Mouse (Mus musculus): ENCODE results near the gene Pianp. TPM values are rescaled to one million over a fixed set of nuclear protein-coding genes. Genes with fewer than 3 reads are reported as not detected.

Pianp gene
- polyA plus RNA-seq, 1 experiment = 104 TPM

DNA sequence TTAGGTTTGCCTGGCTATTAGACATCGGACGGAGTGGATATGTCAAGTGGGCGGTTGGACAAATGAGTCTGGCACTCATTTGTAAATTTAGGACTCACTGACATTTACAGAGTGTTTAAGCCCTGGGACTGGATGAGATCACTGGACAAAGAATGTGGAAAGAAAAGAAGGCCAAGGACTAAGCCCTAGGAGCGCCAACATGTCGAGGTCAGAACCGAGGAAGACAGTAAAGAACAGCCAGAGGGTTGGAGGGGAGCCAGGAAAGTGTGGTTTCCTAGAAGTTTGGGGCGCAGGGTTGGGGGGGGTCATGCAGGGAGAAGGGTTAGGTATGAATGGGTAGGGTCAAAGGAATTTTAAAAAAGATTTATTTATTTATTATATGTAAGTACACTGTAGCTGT lies 1.2 kb upstream of the Pianp start:
- Histone ChIP-seq H3K4me1 (ENCODE audit: control insufficient read depth, insufficient read depth, low read length) (0 out of 2 replicates have a peak, but pooled peaks cover 10% of the 10 kb centered on the region), H3K27ac (ENCODE audit: insufficient read depth, low read length) (no peak overlapping the region), H3K4me3 (replicated peaks; ENCODE audit: insufficient read depth, low read depth, low read length) (no peak overlapping the region), H3K27me3 (ENCODE audit: control insufficient read depth, insufficient read depth, low read length) (no peaks in the 10 kb centered on the region)
- WGBS = 66% methylated on average over 7 of the region's 7 CpGs
- no peak for DNase-seq
- TF ChIP-seq CTCF (IDR thresholded peaks at IDR 0.05; ENCODE audit: borderline replicate concordance, insufficient read depth, low read depth, low read length) = no peak
- TF ChIP-seq POLR2A (IDR thresholded peaks at IDR 0.05; ENCODE audit: borderline replicate concordance, insufficient read depth, low read length) = no peak

DNA sequence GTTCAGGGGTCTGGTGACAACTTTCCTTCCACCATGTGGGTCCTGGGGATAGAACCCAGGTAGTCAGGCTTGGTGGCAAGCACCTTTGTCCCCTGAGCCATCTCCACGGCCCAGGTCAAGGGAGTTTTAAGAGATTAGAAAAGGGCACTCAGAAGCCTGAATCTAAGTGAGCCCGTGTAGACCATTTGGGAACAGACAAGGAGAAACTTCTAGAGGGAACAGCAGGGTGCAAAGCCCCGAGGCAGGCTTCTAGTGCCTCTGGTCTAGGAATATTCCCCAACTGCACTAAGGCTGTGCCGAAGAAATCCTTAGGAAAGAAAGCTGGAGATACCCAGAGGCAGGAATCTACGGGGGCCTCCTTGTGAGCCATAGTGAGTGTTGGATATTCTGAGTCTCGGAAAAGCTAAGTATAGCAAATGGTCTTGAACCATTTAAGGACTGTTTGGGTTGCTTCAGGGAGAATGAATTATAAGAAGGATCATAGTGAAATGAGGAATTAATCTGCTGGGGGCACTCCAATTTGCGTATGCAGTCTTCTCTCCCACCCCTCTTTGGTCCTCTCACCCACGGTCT lies 577 bp upstream of the Pianp start:
- WGBS = 48% methylated on average over 8 of the region's 8 CpGs
- H3K4me1 ChIP-seq (ENCODE audit: control insufficient read depth, insufficient read depth, low read length) = 0 out of 2 replicates have a peak, but pooled peaks cover 10% of the 10 kb centered on the region
- no peak for DNase-seq
- peak overlapping the region; percentile 47 for H3K27ac ChIP-seq (ENCODE audit: insufficient read depth, low read length)
- H3K27me3 ChIP-seq (ENCODE audit: control insufficient read depth, insufficient read depth, low read length) = no peaks in the 10 kb centered on the region
- H3K4me3 ChIP-seq (replicated peaks; ENCODE audit: insufficient read depth, low read depth, low read length) = peak overlapping the region; percentile 62
- no peak for TF ChIP-seq POLR2A (IDR thresholded peaks at IDR 0.05; ENCODE audit: borderline replicate concordance, insufficient read depth, low read length)
- no peak for TF ChIP-seq CTCF (IDR thresholded peaks at IDR 0.05; ENCODE audit: borderline replicate concordance, insufficient read depth, low read depth, low read length)

DNA sequence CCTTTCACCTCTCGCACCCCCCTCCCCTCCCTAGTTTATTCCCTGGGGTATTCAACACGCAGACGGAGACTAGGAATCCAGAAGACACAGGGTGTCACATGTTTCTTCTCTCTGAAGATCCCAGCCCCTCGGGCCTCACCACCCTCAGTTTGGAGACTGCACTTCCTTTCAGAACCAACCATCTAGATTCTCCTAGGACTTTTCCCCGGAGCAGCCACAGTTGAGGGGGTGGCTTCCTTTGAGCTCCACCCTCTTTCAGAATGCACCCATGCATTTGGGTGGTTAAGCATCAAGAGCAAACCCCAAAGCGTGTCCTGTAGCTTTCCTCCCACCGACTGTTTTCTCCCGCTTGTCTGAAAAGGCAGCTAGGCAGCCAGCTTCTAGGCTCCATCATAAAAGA lies 1.6 kb downstream of the Pianp start:
- no peak overlapping the region; the same call in 1 of the 2 replicates for H3K27ac ChIP-seq (ENCODE audit: insufficient read depth, low read length)
- no peaks in the 10 kb centered on the region for H3K27me3 ChIP-seq (ENCODE audit: control insufficient read depth, insufficient read depth, low read length)
- 0 out of 2 replicates have a peak, but pooled peaks cover 10% of the 10 kb centered on the region for H3K4me1 ChIP-seq (ENCODE audit: control insufficient read depth, insufficient read depth, low read length)
- peak overlapping the region; percentile 72 for H3K4me3 ChIP-seq (replicated peaks; ENCODE audit: insufficient read depth, low read depth, low read length)
- 9% methylated on average over 8 of the region's 8 CpGs for WGBS
- TF ChIP-seq CTCF (IDR thresholded peaks at IDR 0.05; ENCODE audit: borderline replicate concordance, insufficient read depth, low read depth, low read length) (no peak), POLR2A (IDR thresholded peaks at IDR 0.05; ENCODE audit: borderline replicate concordance, insufficient read depth, low read length) (no peak)
- DNase-seq = peak in 1 of 2 experiments; percentile 31

DNA sequence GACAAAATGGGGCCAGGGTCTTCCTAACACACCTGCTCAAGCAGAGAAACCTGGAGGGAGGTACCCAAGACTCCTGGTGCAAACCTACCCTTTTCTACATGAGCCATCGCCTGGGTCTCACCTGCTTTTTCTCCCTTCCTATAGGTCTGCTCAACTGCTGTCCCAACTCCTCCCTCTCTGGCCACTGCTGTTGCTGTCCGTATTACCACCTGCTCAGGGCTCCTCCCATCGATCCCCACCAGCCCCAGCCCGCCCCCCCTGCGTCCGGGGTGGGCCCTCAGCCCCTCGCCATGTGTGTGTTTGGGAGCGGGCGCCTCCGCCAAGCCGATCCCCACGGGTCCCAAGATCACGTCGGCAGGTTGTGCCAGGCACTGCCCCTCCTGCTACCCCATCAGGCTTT lies 2.6 kb downstream of the Pianp start:
- Histone ChIP-seq H3K27me3 (ENCODE audit: control insufficient read depth, insufficient read depth, low read length) (no peaks in the 10 kb centered on the region), H3K4me1 (ENCODE audit: control insufficient read depth, insufficient read depth, low read length) (0 out of 2 replicates have a peak, but pooled peaks cover 10% of the 10 kb centered on the region), H3K27ac (ENCODE audit: insufficient read depth, low read length) (no peak overlapping the region), H3K4me3 (replicated peaks; ENCODE audit: insufficient read depth, low read depth, low read length) (no peak overlapping the region)
- no peak for DNase-seq
- 35% methylated on average over 14 of the region's 14 CpGs for WGBS
- no peak for TF ChIP-seq POLR2A (IDR thresholded peaks at IDR 0.05; ENCODE audit: borderline replicate concordance, insufficient read depth, low read length)
- no peak for TF ChIP-seq CTCF (IDR thresholded peaks at IDR 0.05; ENCODE audit: borderline replicate concordance, insufficient read depth, low read depth, low read length)

DNA sequence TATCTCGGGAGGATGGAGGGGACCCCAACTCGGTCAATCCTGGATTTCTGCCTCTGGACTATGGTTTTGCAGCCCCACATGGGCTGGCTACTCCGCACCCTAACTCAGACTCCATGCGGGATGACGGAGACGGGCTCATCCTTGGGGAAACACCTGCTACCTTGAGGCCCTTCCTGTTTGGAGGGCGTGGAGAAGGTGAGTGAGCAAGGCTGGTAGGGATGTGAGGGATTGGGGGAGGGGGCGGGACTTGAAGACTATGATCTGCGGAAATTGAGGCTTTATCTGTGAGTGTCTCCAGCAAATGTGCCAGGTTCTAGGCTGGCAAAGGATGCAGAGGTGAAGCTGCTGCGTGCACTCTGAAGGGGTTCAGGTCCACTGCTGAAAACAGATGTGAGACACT lies 3.1 kb downstream of the Pianp start:
- Histone ChIP-seq H3K27me3 (ENCODE audit: control insufficient read depth, insufficient read depth, low read length) (no peaks in the 10 kb centered on the region), H3K4me3 (replicated peaks; ENCODE audit: insufficient read depth, low read depth, low read length) (no peak overlapping the region), H3K27ac (ENCODE audit: insufficient read depth, low read length) (no peak overlapping the region), H3K4me1 (ENCODE audit: control insufficient read depth, insufficient read depth, low read length) (0 out of 2 replicates have a peak, but pooled peaks cover 10% of the 10 kb centered on the region)
- WGBS = 57% methylated on average over 10 of the region's 10 CpGs
- TF ChIP-seq CTCF (IDR thresholded peaks at IDR 0.05; ENCODE audit: borderline replicate concordance, insufficient read depth, low read depth, low read length) = no peak
- TF ChIP-seq POLR2A (IDR thresholded peaks at IDR 0.05; ENCODE audit: borderline replicate concordance, insufficient read depth, low read length) = no peak
- no peak for DNase-seq

DNA sequence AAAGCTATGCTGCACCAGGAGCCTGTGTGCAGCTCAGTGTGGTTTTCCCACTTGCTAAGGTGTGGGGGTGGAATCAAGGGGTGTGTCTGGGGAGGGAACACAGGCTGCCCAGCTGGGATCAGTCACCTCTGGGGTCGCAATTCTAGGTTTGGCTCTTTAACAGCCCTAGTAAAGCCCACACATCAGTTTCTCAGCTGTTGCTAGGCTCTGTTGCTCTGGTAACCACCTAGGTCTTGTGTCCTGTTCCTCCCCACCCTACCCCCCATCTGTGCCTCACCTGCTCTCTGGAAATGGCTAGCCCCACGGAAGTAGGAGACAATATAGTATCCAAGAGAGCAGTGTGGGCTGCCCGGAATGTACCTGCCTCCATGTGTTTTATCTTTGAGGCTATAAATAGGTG lies 7.2 kb downstream of the Pianp start:
- TF ChIP-seq CTCF (IDR thresholded peaks at IDR 0.05; ENCODE audit: borderline replicate concordance, insufficient read depth, low read depth, low read length) (no peak), POLR2A (IDR thresholded peaks at IDR 0.05; ENCODE audit: borderline replicate concordance, insufficient read depth, low read length) (no peak)
- no peaks in the 10 kb centered on the region for H3K27me3 ChIP-seq (ENCODE audit: control insufficient read depth, insufficient read depth, low read length)
- WGBS = 37% methylated on average over 3 of the region's 3 CpGs

DNA sequence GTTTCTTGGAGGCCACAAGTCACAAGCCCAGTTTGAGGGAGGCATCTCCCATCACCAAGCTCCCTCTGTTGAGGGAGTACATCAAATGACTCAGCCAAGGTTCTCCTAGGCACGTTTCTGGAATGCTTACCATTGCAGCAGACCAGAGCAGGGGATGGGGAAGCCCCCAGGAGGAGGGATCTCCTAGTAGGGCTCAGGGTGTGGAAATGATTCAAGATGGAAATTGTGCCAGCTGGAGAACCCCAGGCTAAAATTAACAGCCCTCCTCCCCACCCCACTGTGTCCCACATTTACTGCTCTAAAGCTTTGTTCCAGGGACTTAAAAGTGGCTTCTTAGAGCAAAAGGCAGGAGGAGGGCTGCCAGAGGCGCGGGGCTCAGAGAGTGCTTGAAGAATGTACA lies 8.6 kb downstream of the Pianp start:
- Histone ChIP-seq H3K4me3 (replicated peaks; ENCODE audit: insufficient read depth, low read depth, low read length) (no peak overlapping the region), H3K4me1 (ENCODE audit: control insufficient read depth, insufficient read depth, low read length) (no peaks in the 10 kb centered on the region), H3K27me3 (ENCODE audit: control insufficient read depth, insufficient read depth, low read length) (no peaks in the 10 kb centered on the region), H3K27ac (ENCODE audit: insufficient read depth, low read length) (no peak overlapping the region)
- 47% methylated on average over 3 of the region's 3 CpGs for WGBS
- TF ChIP-seq POLR2A (IDR thresholded peaks at IDR 0.05; ENCODE audit: borderline replicate concordance, insufficient read depth, low read length) (no peak), CTCF (IDR thresholded peaks at IDR 0.05; ENCODE audit: borderline replicate concordance, insufficient read depth, low read depth, low read length) (no peak)
- DNase-seq = no peak

More for the DNA sequence above, 7.2 kb downstream of the Pianp start:
- no peak for DNase-seq
- Histone ChIP-seq H3K27ac (ENCODE audit: insufficient read depth, low read length) (no peak overlapping the region), H3K4me3 (replicated peaks; ENCODE audit: insufficient read depth, low read depth, low read length) (no peak overlapping the region), H3K4me1 (ENCODE audit: control insufficient read depth, insufficient read depth, low read length) (0 out of 2 replicates have a peak, but pooled peaks cover 4% of the 10 kb centered on the region)

DNA sequence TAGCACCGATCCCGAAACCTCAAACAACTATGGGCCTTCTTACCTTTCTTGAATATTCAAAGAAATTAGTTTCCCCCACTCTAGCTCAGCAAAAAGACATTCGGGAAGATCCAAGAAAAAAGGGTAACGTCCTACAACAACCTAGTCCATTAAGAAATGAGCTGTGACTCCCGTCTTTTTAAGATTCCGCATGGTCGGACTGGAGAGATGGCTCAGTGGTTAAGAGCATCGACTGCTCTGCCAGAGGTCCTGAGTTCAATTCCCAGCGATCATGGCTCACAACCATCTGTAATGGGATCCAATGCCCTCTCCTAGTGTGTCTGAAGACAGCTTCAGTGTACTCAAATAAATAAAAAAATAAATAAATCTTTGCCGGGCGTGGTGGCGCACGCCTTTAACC lies 11.6 kb downstream of the Pianp start:
- H3K4me3 ChIP-seq (replicated peaks; ENCODE audit: insufficient read depth, low read depth, low read length) = peak overlapping the region; percentile 78
- TF ChIP-seq CTCF (IDR thresholded peaks at IDR 0.05; ENCODE audit: borderline replicate concordance, insufficient read depth, low read depth, low read length) (no peak), POLR2A (IDR thresholded peaks at IDR 0.05; ENCODE audit: borderline replicate concordance, insufficient read depth, low read length) (no peak)
- H3K27ac ChIP-seq (ENCODE audit: insufficient read depth, low read length) = no peak overlapping the region
- no peaks in the 10 kb centered on the region; the same call in 1 of the 2 replicates for H3K4me1 ChIP-seq (ENCODE audit: control insufficient read depth, insufficient read depth, low read length)
- 40% methylated on average over 13 of the region's 13 CpGs for WGBS
- DNase-seq = no peak
- no peaks in the 10 kb centered on the region for H3K27me3 ChIP-seq (ENCODE audit: control insufficient read depth, insufficient read depth, low read length)
